Mouse (Mus musculus): ENCODE results near the gene Chsy1. TPM values are rescaled to one million over a fixed set of nuclear protein-coding genes. Genes with fewer than 3 reads are reported as not detected.
A peak's percentile ranks its signal among the peaks of the same experiment; 100 is the strongest.
"Not testable (repeated sequence)": the region's sequence is repeated elsewhere in the genome, so short reads cannot be mapped to it uniquely, and the experiment has no call there.

Chsy1 gene
- polyA plus RNA-seq, 1 experiment from 2014 or later, result 11.5 TPM

DNA sequence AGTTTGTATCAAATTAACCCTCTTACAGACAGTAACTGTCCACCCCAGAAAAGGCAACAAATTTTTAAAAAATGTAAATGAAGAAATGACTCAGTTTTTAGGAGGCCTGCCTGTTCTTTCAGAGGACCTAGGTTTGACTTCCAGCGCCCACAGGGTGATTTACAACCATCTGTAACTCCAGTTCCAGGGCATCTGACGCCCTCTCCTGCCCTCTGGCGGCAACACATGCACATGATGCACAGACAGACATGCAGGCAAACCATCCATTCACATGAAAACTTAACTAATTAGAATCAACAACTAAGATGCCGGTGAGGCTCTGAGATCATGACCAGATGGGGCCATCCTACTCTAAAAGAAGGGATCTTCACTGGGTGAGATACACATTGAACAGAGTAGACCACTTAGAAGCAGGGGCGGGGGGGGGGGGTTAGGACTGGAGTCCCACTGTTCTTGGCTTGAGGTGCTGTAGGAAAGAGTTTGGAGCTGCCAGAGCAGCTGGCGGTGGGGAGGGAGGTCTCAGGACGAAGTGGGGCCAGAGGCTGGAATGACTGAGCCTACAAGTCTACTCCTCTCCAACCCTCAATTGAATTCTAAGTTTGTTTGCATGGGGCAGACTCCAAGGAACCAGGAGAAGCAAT, 72.9 kb downstream of the Chsy1 start:
- Histone ChIP-seq H3K36me3 (no peaks in the 10 kb centered on the region), H3K4me2 (no peak overlapping the region), H3K9me3 (no peaks in the 10 kb centered on the region), H3K9ac (no peak overlapping the region), H3K4me3 (no peak overlapping the region), H3K4me1 (replicated peaks) (peaks cover 10% of the 10 kb centered on the region), H3K27ac (replicated peaks) (no peak overlapping the region), H3K27me3 (no peaks in the 10 kb centered on the region)
- no peak for ATAC-seq (ENCODE audit: low read depth)
- 87% methylated on average over 7 of the region's 7 CpGs for WGBS

GRCm38 (mm10) chr7:66183404-66183803, 74.1 kb downstream of the Chsy1 start:
- WGBS, result 59% methylated on average over 8 of the region's 8 CpGs
- H3K4me1 ChIP-seq (replicated peaks), result peaks cover 10% of the 10 kb centered on the region
- no peak for ATAC-seq (ENCODE audit: low read depth)

DNA sequence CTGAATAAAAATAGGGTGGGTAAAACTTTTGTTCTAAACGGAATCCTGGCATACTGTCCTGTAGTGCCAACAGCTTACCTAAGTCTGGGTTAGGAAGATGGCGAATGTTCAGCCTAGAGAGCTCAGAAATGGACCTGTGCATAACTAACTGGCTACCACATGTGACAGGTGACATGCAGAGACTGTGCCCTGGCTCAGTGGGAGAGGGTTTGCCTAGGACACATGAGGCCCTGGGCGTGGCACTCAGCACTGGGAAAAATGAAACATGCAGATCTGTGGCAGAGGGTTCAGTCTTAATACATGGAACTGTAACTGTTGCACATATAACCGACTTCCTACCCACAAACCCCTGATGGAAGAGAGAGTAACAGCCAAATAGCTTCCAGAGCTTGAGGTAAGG, 74.7 kb downstream of the Chsy1 start:
- H3K4me1 ChIP-seq (replicated peaks), result peaks cover 6% of the 10 kb centered on the region
- H3K9me3 ChIP-seq, result no peaks in the 10 kb centered on the region
- no peak overlapping the region for H3K4me2 ChIP-seq
- no peak overlapping the region for H3K9ac ChIP-seq
- H3K36me3 ChIP-seq, result no peaks in the 10 kb centered on the region
- no peak overlapping the region for H3K4me3 ChIP-seq
- H3K27me3 ChIP-seq, result no peaks in the 10 kb centered on the region
- no peak overlapping the region for H3K27ac ChIP-seq (replicated peaks)
- 91% methylated on average over 4 of the region's 4 CpGs for WGBS
- no peak for ATAC-seq (ENCODE audit: low read depth)

More at GRCm38 (mm10) chr7:66183404-66183803, 74.1 kb downstream of the Chsy1 start:
- Histone ChIP-seq H3K36me3 (no peaks in the 10 kb centered on the region), H3K27me3 (no peaks in the 10 kb centered on the region), H3K4me2 (no peak overlapping the region), H3K4me3 (no peak overlapping the region), H3K9ac (no peak overlapping the region), H3K9me3 (no peaks in the 10 kb centered on the region), H3K27ac (replicated peaks) (no peak overlapping the region)

GRCm38 (mm10) chr7:66185370-66185769, 76.1 kb downstream of the Chsy1 start:
- Histone ChIP-seq H3K4me2 (no peak overlapping the region), H3K27ac (replicated peaks) (no peak overlapping the region), H3K9ac (no peak overlapping the region), H3K36me3 (no peaks in the 10 kb centered on the region), H3K4me1 (replicated peaks) (no peaks in the 10 kb centered on the region), H3K4me3 (no peak overlapping the region), H3K9me3 (no peaks in the 10 kb centered on the region), H3K27me3 (no peaks in the 10 kb centered on the region)
- 93% methylated on average over 5 of the region's 5 CpGs for WGBS
- ATAC-seq (ENCODE audit: low read depth), result no peak

DNA sequence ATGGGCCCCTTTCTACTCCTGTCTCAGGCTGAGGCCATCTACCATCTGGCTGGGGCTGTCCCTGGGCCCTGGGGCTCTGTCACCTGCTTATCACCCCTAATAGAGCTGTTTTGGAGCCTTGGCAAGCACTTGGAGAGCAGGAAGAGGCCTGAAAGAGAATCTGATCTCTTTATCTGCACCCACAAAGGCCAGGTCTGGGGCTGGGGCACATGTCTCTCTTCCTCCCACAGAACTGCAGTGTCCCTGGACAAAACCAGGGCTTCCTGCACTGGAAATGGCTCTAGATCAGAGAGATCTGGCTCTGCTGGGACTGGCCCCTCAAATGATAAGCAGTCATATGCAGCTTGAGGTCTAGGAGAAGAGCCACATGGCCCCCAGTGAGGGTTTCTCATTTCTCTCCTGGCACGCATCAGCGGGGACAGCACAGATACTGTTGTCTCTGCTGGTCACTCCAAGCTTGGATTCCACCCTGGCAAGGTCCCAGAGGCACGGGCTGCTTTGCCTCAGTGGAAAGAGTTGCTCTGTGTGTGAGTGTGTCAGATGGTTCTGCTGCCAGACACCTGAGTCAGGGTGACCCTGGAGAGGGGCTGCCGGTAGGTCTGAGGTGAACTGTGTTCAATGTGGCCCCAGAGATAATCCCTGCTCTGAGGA, 78.4 kb downstream of the Chsy1 start:
- Histone ChIP-seq H3K4me2 (no peak overlapping the region), H3K27ac (replicated peaks) (no peak overlapping the region), H3K4me3 (no peak overlapping the region), H3K27me3 (no peaks in the 10 kb centered on the region), H3K36me3 (no peaks in the 10 kb centered on the region), H3K4me1 (replicated peaks) (no peaks in the 10 kb centered on the region), H3K9ac (no peak overlapping the region), H3K9me3 (no peaks in the 10 kb centered on the region)
- ATAC-seq (ENCODE audit: low read depth), result no peak
- WGBS, result 78% methylated on average over 4 of the region's 4 CpGs

DNA sequence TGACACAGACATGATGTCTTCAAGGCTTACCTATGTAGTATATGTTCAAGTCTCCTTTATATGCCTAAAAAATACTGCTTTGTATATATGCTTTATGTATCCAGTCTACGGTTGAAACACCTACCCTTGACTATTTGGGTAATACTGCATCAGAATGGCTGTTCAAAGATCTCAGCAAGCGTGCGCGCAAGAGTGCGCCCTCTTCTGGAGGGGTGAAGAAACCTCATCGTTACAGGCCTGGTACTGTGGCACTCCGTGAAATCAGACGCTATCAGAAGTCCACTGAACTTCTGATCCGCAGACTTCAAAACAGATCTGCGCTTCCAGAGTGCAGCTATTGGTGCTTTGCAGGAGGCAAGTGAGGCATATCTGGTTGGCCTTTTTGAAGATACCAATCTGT, 81.1 kb downstream of the Chsy1 start:
- not testable (repeated sequence) for H3K9ac ChIP-seq; H3K27me3 ChIP-seq; H3K4me3 ChIP-seq; H3K4me2 ChIP-seq; H3K36me3 ChIP-seq; ATAC-seq (ENCODE audit: low read depth); H3K4me1 ChIP-seq (replicated peaks); H3K9me3 ChIP-seq; H3K27ac ChIP-seq (replicated peaks)
- 91% methylated on average over 10 of the region's 10 CpGs for WGBS

DNA sequence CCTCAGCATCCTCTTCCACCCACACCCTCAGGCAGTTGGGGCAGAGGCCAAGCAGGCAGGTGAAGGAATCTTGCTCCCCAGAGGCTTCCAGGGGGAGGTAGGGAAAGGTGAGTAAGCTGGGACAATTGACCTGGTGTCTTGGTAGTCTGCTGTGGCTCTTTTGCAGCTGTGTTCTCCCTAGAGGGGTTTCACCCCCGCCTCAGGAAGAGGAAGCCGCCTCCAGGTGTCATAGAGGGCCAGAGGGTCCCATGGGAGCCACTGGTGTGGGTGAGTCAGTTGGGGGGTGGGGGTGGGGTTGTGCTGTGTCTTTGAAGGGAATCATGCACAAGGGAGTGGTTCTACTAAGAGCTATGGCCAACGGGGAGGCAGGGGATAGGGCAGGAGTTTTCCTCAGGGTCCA, 85.2 kb downstream of the Chsy1 start:
- Histone ChIP-seq H3K4me1 (replicated peaks) (no peaks in the 10 kb centered on the region; the same call in 1 of the 2 replicates), H3K36me3 (no peaks in the 10 kb centered on the region), H3K27ac (replicated peaks) (no peak overlapping the region), H3K9me3 (no peaks in the 10 kb centered on the region), H3K9ac (no peak overlapping the region), H3K4me3 (no peak overlapping the region), H3K27me3 (no peaks in the 10 kb centered on the region), H3K4me2 (no peak overlapping the region)
- WGBS, result 71% methylated on average over 3 of the region's 3 CpGs
- ATAC-seq (ENCODE audit: low read depth), result no peak

DNA sequence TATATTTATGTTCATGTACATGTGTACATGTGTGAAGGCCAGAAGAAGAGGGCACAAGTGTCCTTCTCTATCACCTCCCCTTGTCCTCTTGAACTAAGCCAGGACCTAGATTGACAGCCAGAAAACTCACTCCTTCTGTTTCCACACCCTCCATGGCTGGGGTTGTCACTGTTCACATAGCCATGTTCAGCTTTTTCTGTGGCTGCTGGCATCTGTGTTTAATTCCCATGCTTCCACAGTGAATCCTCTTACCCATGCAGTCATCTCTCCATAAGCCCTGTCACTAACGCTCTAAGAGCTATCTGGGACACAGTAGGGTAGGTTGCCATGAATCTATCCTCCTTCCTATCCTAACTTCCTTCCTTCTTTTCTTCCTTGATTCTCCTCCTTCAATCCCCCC, 86.6 kb downstream of the Chsy1 start:
- no peaks in the 10 kb centered on the region for H3K36me3 ChIP-seq
- no peak overlapping the region for H3K27ac ChIP-seq (replicated peaks)
- H3K4me3 ChIP-seq, result no peak overlapping the region
- WGBS, result 88% methylated on average over 1 of the region's 1 CpGs
- H3K27me3 ChIP-seq, result no peaks in the 10 kb centered on the region
- ATAC-seq (ENCODE audit: low read depth), result no peak
- H3K4me1 ChIP-seq (replicated peaks), result peaks cover 7% of the 10 kb centered on the region
- no peak overlapping the region for H3K4me2 ChIP-seq
- H3K9ac ChIP-seq, result no peak overlapping the region
- H3K9me3 ChIP-seq, result no peaks in the 10 kb centered on the region

- WGBS, result 86% methylated on average over 11 of the region's 11 CpGs
- H3K9ac ChIP-seq, result no peak overlapping the region
- ATAC-seq (ENCODE audit: low read depth), result no peak
These were observed 87.5 kb downstream of the Chsy1 start for GRCm38 (mm10) chr7:66196609-66197445.

GRCm38 (mm10) chr7:66198416-66198815, 89.1 kb downstream of the Chsy1 start:
- H3K9ac ChIP-seq, result no peak overlapping the region
- H3K36me3 ChIP-seq, result no peaks in the 10 kb centered on the region
- no peak overlapping the region for H3K4me3 ChIP-seq
- no peak overlapping the region for H3K27ac ChIP-seq (replicated peaks)
- H3K4me1 ChIP-seq (replicated peaks), result peaks cover 13% of the 10 kb centered on the region
- no peaks in the 10 kb centered on the region for H3K9me3 ChIP-seq
- no peak for ATAC-seq (ENCODE audit: low read depth)
- 89% methylated on average over 10 of the region's 10 CpGs for WGBS
- no peaks in the 10 kb centered on the region for H3K27me3 ChIP-seq
- no peak overlapping the region for H3K4me2 ChIP-seq

More at GRCm38 (mm10) chr7:66196609-66197445, 87.5 kb downstream of the Chsy1 start:
- Histone ChIP-seq H3K4me3 (no peak overlapping the region), H3K27ac (replicated peaks) (no peak overlapping the region), H3K27me3 (no peaks in the 10 kb centered on the region), H3K4me1 (replicated peaks) (peaks cover 13% of the 10 kb centered on the region), H3K9me3 (no peaks in the 10 kb centered on the region), H3K36me3 (no peaks in the 10 kb centered on the region), H3K4me2 (no peak overlapping the region)

GRCm38 (mm10) chr7:66199391-66199831, 90.1 kb downstream of the Chsy1 start:
- peaks cover 13% of the 10 kb centered on the region for H3K4me1 ChIP-seq (replicated peaks)
- H3K4me3 ChIP-seq, result no peak overlapping the region
- peaks cover under 1% of the 10 kb centered on the region; the same call in 1 of the 2 replicates for H3K9me3 ChIP-seq
- H3K4me2 ChIP-seq, result no peak overlapping the region
- no peak overlapping the region for H3K9ac ChIP-seq
- WGBS, result 80% methylated on average over 5 of the region's 5 CpGs
- ATAC-seq (ENCODE audit: low read depth), result 0 out of 2 replicates have a peak, but pooled peaks have one; percentile 43
- no peaks in the 10 kb centered on the region for H3K36me3 ChIP-seq
- no peak overlapping the region for H3K27ac ChIP-seq (replicated peaks)
- H3K27me3 ChIP-seq, result no peaks in the 10 kb centered on the region

- Histone ChIP-seq H3K4me1 (replicated peaks) (peaks cover 13% of the 10 kb centered on the region), H3K36me3 (no peaks in the 10 kb centered on the region), H3K9ac (no peak overlapping the region), H3K4me3 (no peak overlapping the region), H3K27me3 (no peaks in the 10 kb centered on the region), H3K4me2 (no peak overlapping the region), H3K27ac (replicated peaks) (no peak overlapping the region), H3K9me3 (peaks cover 5% of the 10 kb centered on the region; the same call in 1 of the 2 replicates)
- WGBS, result 87% methylated on average over 3 of the region's 3 CpGs
- ATAC-seq (ENCODE audit: low read depth), result no peak
These were observed 91.1 kb downstream of the Chsy1 start for GRCm38 (mm10) chr7:66200383-66200782.
